Mouse (Mus musculus) heart, embryonic 14.5 days (tissue): ENCODE measurements around the gene Aif1. TPM values are rescaled to one million over a fixed set of nuclear protein-coding genes. Genes with fewer than 3 reads are reported as not detected.

Experiments
- ATAC-seq: fragments of 200-750 bp; cut with Nextera tagmentation; 2 replicates; pipeline ENCODE4 v1.8.0; 2017; ENCODE audit warnings: low read depth, moderate TSS enrichment; ENCODE audit not compliant: insufficient number of reproducible peaks, insufficient read depth, low FRiP score
- H3K27ac ChIP-seq, 2 experiments: fragments of 200-500 bp in 1 of 2; fragments of 300-500 bp in 1 of 2; sonication (generic) in 1 of 2; replicated peaks in 1 of 2; 2 replicates each; pipeline ENCODE4 v1.5.1; 2012 to 2014; ENCODE audit warnings: low read depth in 2 of 2, low read length in 2 of 2, control low read depth in 1 of 2, mild to moderate bottlenecking in 1 of 2, mixed read lengths in 1 of 2; ENCODE audit not compliant: control insufficient read depth in 1 of 2, insufficient read depth in 1 of 2
- H3K27me3 ChIP-seq: fragments of 300-500 bp; sonication (generic); 2 replicates; pipeline ENCODE4 v1.6.1; 2014; ENCODE audit warnings: mild to moderate bottlenecking, low read length, control low read depth; ENCODE audit not compliant: control insufficient read depth, insufficient read depth
- H3K36me3 ChIP-seq: fragments of 300-500 bp; sonication (generic); 2 replicates; pipeline ENCODE4 v1.6.1; 2014; ENCODE audit warnings: mild to moderate bottlenecking, control low read depth, low read length, mixed read lengths; ENCODE audit not compliant: control insufficient read depth, insufficient read depth
- H3K4me1 ChIP-seq, 2 experiments: fragments of 200-500 bp in 1 of 2; fragments of 300-500 bp in 1 of 2; sonication (generic) in 1 of 2; 2 replicates each; pipeline ENCODE4 v1.6.1; 2012 to 2014; ENCODE audit warnings: low read length in 2 of 2, control low read depth in 1 of 2, mixed read lengths in 1 of 2; ENCODE audit not compliant: control insufficient read depth in 2 of 2, insufficient read depth in 2 of 2
- H3K4me2 ChIP-seq: fragments of 300-500 bp; sonication (generic); 2 replicates; pipeline ENCODE4 v1.6.1; 2014; ENCODE audit warnings: mild to moderate bottlenecking, low read length
- H3K4me3 ChIP-seq, 2 experiments: fragments of 200-500 bp in 1 of 2; fragments of 300-500 bp in 1 of 2; sonication (generic) in 1 of 2; 2 replicates each; pipeline ENCODE4 v1.5.1; 2012 to 2014; ENCODE audit warnings: low read length in 2 of 2, mild to moderate bottlenecking in 2 of 2, control low read depth in 1 of 2, low read depth in 1 of 2, moderate library complexity in 1 of 2; ENCODE audit not compliant: control insufficient read depth in 1 of 2, insufficient read depth in 1 of 2
- H3K9ac ChIP-seq: fragments of 300-500 bp; sonication (generic); 2 replicates; pipeline ENCODE4 v1.6.1; 2014; ENCODE audit warnings: mild to moderate bottlenecking, low read length
- H3K9me3 ChIP-seq: fragments of 300-500 bp; sonication (generic); 2 replicates; pipeline ENCODE4 v1.6.1; 2016; ENCODE audit warnings: low read length, control low read depth; ENCODE audit not compliant: control insufficient read depth
- WGBS: fragments of 180-500 bp; shearing (Covaris S2); extraction: QIAGEN DNeasy Blood & Tissue Kit; methylation state at CpG from one replicate; pipeline ENCODE4 v1.1.7; 2014; 5-methylcytosine and 5-hydroxymethylcytosine counted together
- polyA plus RNA-seq: library from polyadenylated mRNA; unstranded; fragments of >200 nt; fragmentation: Nextera tagmentation; extraction: Ambion mirVana; gene quantifications from 2 replicates; pipeline ENCODE4 v1.2.1, GENCODE M21; 2014

The Aif1 gene
- polyA plus RNA-seq, 1 experiment from 2014 or later, result 7.4 TPM

GRCm38 (mm10) chr17:35201128-35201527 lies 25.3 kb upstream of the Aif1 start:
- Histone ChIP-seq H3K36me3 (no peaks in the 10 kb centered on the region), H3K27ac (no peak overlapping the region), H3K9me3 (no peaks in the 10 kb centered on the region), H3K4me1 (peaks cover 1 to 5% of the 10 kb centered on the region in 2 experiments; a peak in 3 of 4 replicates), H3K4me3 (peak overlapping the region in 1 of 2 experiments; percentile 6; a peak in 1 of 4 replicates), H3K4me2 (no peak overlapping the region), H3K9ac (no peak overlapping the region), H3K27me3 (peaks cover 79% of the 10 kb centered on the region)
- ATAC-seq, result no peak
- WGBS, result 54% methylated on average over 11 of the region's 11 CpGs

GRCm38 (mm10) chr17:35200398-35200797 lies 24.5 kb upstream of the Aif1 start:
- Histone ChIP-seq H3K4me1 (peaks cover 7 to 9% of the 10 kb centered on the region in 2 experiments), H3K4me2 (no peak overlapping the region), H3K9me3 (no peaks in the 10 kb centered on the region), H3K9ac (no peak overlapping the region), H3K36me3 (no peaks in the 10 kb centered on the region), H3K27me3 (peaks cover 85% of the 10 kb centered on the region), H3K27ac (no peak overlapping the region), H3K4me3 (no peak overlapping the region)
- WGBS, result 75% methylated on average over 11 of the region's 11 CpGs
- no peak for ATAC-seq

- peaks cover 5 to 11% of the 10 kb centered on the region in 2 experiments; a peak in 3 of 4 replicates for H3K4me1 ChIP-seq
- H3K4me3 ChIP-seq, result no peak overlapping the region
- H3K9ac ChIP-seq, result no peak overlapping the region
- H3K36me3 ChIP-seq, result no peaks in the 10 kb centered on the region
- WGBS, result 39% methylated on average over 8 of the region's 8 CpGs
- peaks cover 88% of the 10 kb centered on the region for H3K27me3 ChIP-seq
- no peak for ATAC-seq
- H3K27ac ChIP-seq, result no peak overlapping the region
- H3K4me2 ChIP-seq, result no peak overlapping the region
- no peaks in the 10 kb centered on the region for H3K9me3 ChIP-seq
Observed at GRCm38 (mm10) chr17:35198946-35199345, 23.1 kb upstream of the Aif1 start.

GRCm38 (mm10) chr17:35198029-35198428 lies 22.2 kb upstream of the Aif1 start:
- H3K4me1 ChIP-seq, result peaks cover 5 to 11% of the 10 kb centered on the region in 2 experiments; a peak in 3 of 4 replicates
- no peak overlapping the region for H3K9ac ChIP-seq
- H3K27ac ChIP-seq, result no peak overlapping the region
- no peak overlapping the region for H3K4me2 ChIP-seq
- 58% methylated on average over 7 of the region's 7 CpGs for WGBS
- no peaks in the 10 kb centered on the region for H3K9me3 ChIP-seq
- no peaks in the 10 kb centered on the region for H3K36me3 ChIP-seq
- H3K27me3 ChIP-seq, result peaks cover 85% of the 10 kb centered on the region
- ATAC-seq, result no peak
- H3K4me3 ChIP-seq, result no peak overlapping the region

- Histone ChIP-seq H3K4me2 (no peak overlapping the region), H3K9me3 (no peaks in the 10 kb centered on the region), H3K27ac (no peak overlapping the region), H3K4me1 (peaks cover 5 to 11% of the 10 kb centered on the region in 2 experiments; a peak in 3 of 4 replicates), H3K4me3 (no peak overlapping the region), H3K27me3 (peaks cover 76% of the 10 kb centered on the region), H3K36me3 (no peaks in the 10 kb centered on the region), H3K9ac (no peak overlapping the region)
- ATAC-seq, result no peak
- WGBS, result 36% methylated on average over 6 of the region's 6 CpGs
Observed at GRCm38 (mm10) chr17:35197126-35197525, 21.3 kb upstream of the Aif1 start.

- H3K4me3 ChIP-seq, result peak overlapping the region; percentile 35 to 45
- no peaks in the 10 kb centered on the region for H3K36me3 ChIP-seq
- WGBS, result 22% methylated on average over 9 of the region's 9 CpGs
- no peaks in the 10 kb centered on the region for H3K9me3 ChIP-seq
- peaks cover 69% of the 10 kb centered on the region for H3K27me3 ChIP-seq
- H3K4me1 ChIP-seq, result peaks cover 5 to 11% of the 10 kb centered on the region in 2 experiments; a peak in 3 of 4 replicates
- H3K27ac ChIP-seq, result no peak overlapping the region
- no peak for ATAC-seq
- peak overlapping the region; percentile 84 for H3K4me2 ChIP-seq
- peak overlapping the region; percentile 65; the same call in 1 of the 2 replicates for H3K9ac ChIP-seq
Observed at GRCm38 (mm10) chr17:35196321-35196641, 20.4 kb upstream of the Aif1 start.

- Histone ChIP-seq H3K27me3 (peaks cover 64% of the 10 kb centered on the region), H3K9ac (peak overlapping the region; percentile 65), H3K4me1 (peaks cover 5 to 11% of the 10 kb centered on the region in 2 experiments; a peak in 3 of 4 replicates), H3K36me3 (no peaks in the 10 kb centered on the region), H3K4me3 (peak overlapping the region; percentile 35 to 45), H3K4me2 (peak overlapping the region; percentile 84), H3K9me3 (no peaks in the 10 kb centered on the region), H3K27ac (no peak overlapping the region)
- WGBS, result 2% methylated on average over 66 of the region's 66 CpGs
- ATAC-seq, result peak; percentile 41; the same call in 1 of the 2 replicates
Observed at GRCm38 (mm10) chr17:35195631-35196320, 19.9 kb upstream of the Aif1 start.
